Mouse (Mus musculus): ENCODE results near the gene Gm17545. TPM values are rescaled to one million over a fixed set of nuclear protein-coding genes. Genes with fewer than 3 reads are reported as not detected.
A peak's percentile ranks its signal among the peaks of the same experiment; 100 is the strongest.

The Gm17545 gene
- total and polyA plus RNA-seq, 3 experiments, result not detected

GRCm38 (mm10) chr9:22443157-22443556, 10.9 kb upstream of the Gm17545 start:
- DNase-seq, result no peak

GRCm38 (mm10) chr9:22445123-22445522, 9.0 kb upstream of the Gm17545 start:
- no peak for DNase-seq

GRCm38 (mm10) chr9:22447213-22447612, 6.9 kb upstream of the Gm17545 start:
- peak; percentile 47 for DNase-seq

- no peak for DNase-seq
Measured at GRCm38 (mm10) chr9:22448420-22448819, 5.7 kb upstream of the Gm17545 start.

GRCm38 (mm10) chr9:22449209-22449608, 4.9 kb upstream of the Gm17545 start:
- peak; percentile 46 for DNase-seq

GRCm38 (mm10) chr9:22452697-22453096, 1.4 kb upstream of the Gm17545 start:
- DNase-seq, result no peak

GRCm38 (mm10) chr9:22453501-22453924, 577 bp upstream of the Gm17545 start:
- no peak for DNase-seq

GRCm38 (mm10) chr9:22455041-22455440, 951 bp downstream of the Gm17545 start:
- no peak for DNase-seq

GRCm38 (mm10) chr9:22457142-22457835, 3.2 kb downstream of the Gm17545 start:
- DNase-seq, result no peak

GRCm38 (mm10) chr9:22461946-22462345, 7.9 kb downstream of the Gm17545 start:
- DNase-seq, result peak; percentile 69

GRCm38 (mm10) chr9:22466212-22466611, 12.1 kb downstream of the Gm17545 start:
- DNase-seq, result no peak

GRCm38 (mm10) chr9:22467371-22468169, 13.5 kb downstream of the Gm17545 start:
- peak; percentile 74 for DNase-seq

GRCm38 (mm10) chr9:22468170-22468898, 14.2 kb downstream of the Gm17545 start:
- peak; percentile 82 for DNase-seq

- no peak for DNase-seq
Measured at GRCm38 (mm10) chr9:22468899-22469259, 14.8 kb downstream of the Gm17545 start.

GRCm38 (mm10) chr9:22469643-22470042, 15.6 kb downstream of the Gm17545 start, which contains the start of gene Rp9:
Gene Rp9, minus strand, starts transcription at chr9:22469743.
- no peak for DNase-seq

- DNase-seq, result peak; percentile 97
Measured at GRCm38 (mm10) chr9:22475424-22475868, 21.4 kb downstream of the Gm17545 start, which contains the start of gene Bbs9. Gene Bbs9, plus strand, starts transcription at chr9:22475715.

- DNase-seq, result no peak
Measured at GRCm38 (mm10) chr9:22476265-22476664, 22.2 kb downstream of the Gm17545 start.

- DNase-seq, result no peak
Measured at GRCm38 (mm10) chr9:22478946-22479345, 24.9 kb downstream of the Gm17545 start.

- DNase-seq, result no peak
Measured at GRCm38 (mm10) chr9:22483866-22484561, 29.9 kb downstream of the Gm17545 start.

- DNase-seq, result no peak
Measured at GRCm38 (mm10) chr9:22484562-22485308, 30.6 kb downstream of the Gm17545 start.

- no peak for DNase-seq
Measured at GRCm38 (mm10) chr9:22486211-22486610, 32.1 kb downstream of the Gm17545 start.
